Mouse (Mus musculus): ENCODE results near the gene Gm28308.

The Gm28308 gene

GRCm38 (mm10) chr6:52213119-52213986 is at the start of gene Gm28308, which contains the start of gene Hoxa3:
Gene Gm28308, minus strand, starts transcription at chr6:52213339.
Gene Hoxa3, minus strand, starts transcription at chr6:52213336.
- peak; percentile 1 for DNase-seq

GRCm38 (mm10) chr6:52262463-52263320 is 49.6 kb upstream of the Gm28308 start:
- no peak for DNase-seq

- DNase-seq, result no peak
Observed at GRCm38 (mm10) chr6:52261751-52262462, 48.8 kb upstream of the Gm28308 start.

GRCm38 (mm10) chr6:52260654-52261575 is 47.8 kb upstream of the Gm28308 start, which contains the start of gene Hoxa13:
Gene Hoxa13, minus strand, starts transcription at chr6:52260880.
- DNase-seq, result peak; percentile 34

GRCm38 (mm10) chr6:52259811-52260261 is 46.7 kb upstream of the Gm28308 start:
- DNase-seq, result no peak

GRCm38 (mm10) chr6:52259081-52259790 is 46.1 kb upstream of the Gm28308 start:
- no peak for DNase-seq

GRCm38 (mm10) chr6:52256956-52257355 is 43.8 kb upstream of the Gm28308 start:
- peak; percentile 70 for DNase-seq

- DNase-seq, result no peak
Observed at GRCm38 (mm10) chr6:52253511-52254500, 40.7 kb upstream of the Gm28308 start.

- DNase-seq, result no peak
Observed at GRCm38 (mm10) chr6:52252775-52253376, 39.7 kb upstream of the Gm28308 start.

- DNase-seq, result no peak
Observed at GRCm38 (mm10) chr6:52252016-52252774, 39.1 kb upstream of the Gm28308 start.

GRCm38 (mm10) chr6:52251177-52251879 is 38.2 kb upstream of the Gm28308 start:
- DNase-seq, result no peak

GRCm38 (mm10) chr6:52249826-52250225 is 36.7 kb upstream of the Gm28308 start:
- DNase-seq, result no peak

GRCm38 (mm10) chr6:52249415-52249738 is 36.2 kb upstream of the Gm28308 start:
- no peak for DNase-seq

- DNase-seq, result no peak
Observed at GRCm38 (mm10) chr6:52248638-52249414, 35.7 kb upstream of the Gm28308 start.

- DNase-seq, result no peak
Observed at GRCm38 (mm10) chr6:52247766-52248637, 34.9 kb upstream of the Gm28308 start.

- no peak for DNase-seq
Observed at GRCm38 (mm10) chr6:52246916-52247315, 33.8 kb upstream of the Gm28308 start.

Measured in liver (tissue).